14 mouse cellular contexts compared by ENCODE assay signal in the genomic region with DNA sequence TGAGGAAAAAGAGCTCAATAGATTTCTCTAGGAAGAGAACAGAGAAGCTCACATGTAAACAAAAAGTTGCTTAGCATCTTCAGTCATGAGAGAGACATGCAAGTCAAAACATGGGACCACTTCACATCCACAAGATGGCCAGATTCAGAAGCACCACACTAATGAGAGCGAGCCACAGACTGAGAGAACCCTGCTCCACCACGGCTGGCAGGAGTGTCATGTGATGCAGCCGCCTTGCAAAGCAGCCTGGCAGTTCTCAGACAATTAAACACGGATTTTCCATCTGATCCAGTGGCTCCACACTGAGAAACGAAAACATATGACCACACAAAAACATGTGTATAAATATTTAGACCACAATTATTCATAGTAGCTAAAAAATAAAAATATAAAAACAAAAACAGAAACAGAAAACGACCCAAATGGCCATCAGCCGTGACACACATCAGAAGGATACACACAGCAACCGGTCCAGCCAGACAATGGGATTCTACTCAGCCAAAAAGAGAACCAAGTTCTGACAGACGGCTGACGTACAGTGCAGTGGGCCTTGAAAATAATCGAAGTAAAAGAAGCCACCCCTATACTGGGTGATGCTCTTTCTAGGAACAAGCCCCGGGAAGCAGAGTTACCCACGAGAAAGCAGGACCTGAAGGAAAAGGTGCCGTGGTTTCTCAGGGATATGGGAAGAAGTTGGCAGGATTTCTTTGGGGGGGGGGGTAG. TPM values are rescaled to one million over a fixed set of nuclear protein-coding genes. Genes with fewer than 3 reads are reported as not detected.
DNase-seq lines count a peak whose midpoint lies in the region; ATAC-seq and TF ChIP-seq lines count a peak whose summit lies in the region.
"Had no signal": no experiment of that assay in that cellular context is flagged by ENCODE, and none has a peak within 500 bp of the region (broad histone marks: within the 10 kb centered on the region; RNA-seq: fewer than 3 reads in every experiment).

No protein-coding gene starts in this region.

- no peak for TF ChIP-seq CTCF in brain, embryonic 14.5 days (IDR thresholded peaks at IDR 0.05; ENCODE audit: borderline replicate concordance, extremely low read depth, insufficient read depth, insufficient read length)
- no peak for TF ChIP-seq CTCF in midbrain, postnatal 0 days (IDR thresholded peaks at IDR 0.05)

- TF ChIP-seq POLR2A in brain, embryonic 14.5 days (IDR thresholded peaks at IDR 0.05; ENCODE audit: borderline replicate concordance, extremely low read depth, insufficient read depth, insufficient read length, poor library complexity, severe bottlenecking), result no peak

- no peaks in the 10 kb centered on the region for H3K27me3 ChIP-seq in hindbrain, embryonic 13.5 days
- no peaks in the 10 kb centered on the region for H3K27me3 ChIP-seq in hindbrain, embryonic 10.5 days (ENCODE audit: insufficient read depth, poor library complexity, severe bottlenecking)
- no peaks in the 10 kb centered on the region for H3K27me3 ChIP-seq in forebrain, embryonic 16.5 days (replicated peaks; ENCODE audit: control insufficient read depth, insufficient read depth, low read length)
- no peaks in the 10 kb centered on the region for H3K27me3 ChIP-seq in midbrain, postnatal 0 days (ENCODE audit: insufficient read depth, low read length)
- no peaks in the 10 kb centered on the region for H3K27me3 ChIP-seq in limb, embryonic 10.5 days (ENCODE audit: low read depth, poor library complexity, severe bottlenecking)
- H3K27me3 ChIP-seq in heart, embryonic 10.5 days (ENCODE audit: insufficient read depth, poor library complexity, severe bottlenecking), result no peaks in the 10 kb centered on the region
- H3K27me3 ChIP-seq: kidney, embryonic 15.5 days; limb, embryonic 13.5 days had no signal

- peaks cover 20% of the 10 kb centered on the region for H3K4me1 ChIP-seq in hindbrain, embryonic 13.5 days (replicated peaks)
- H3K4me1 ChIP-seq in hindbrain, embryonic 10.5 days (replicated peaks), result no peaks in the 10 kb centered on the region
- peaks cover 21% of the 10 kb centered on the region for H3K4me1 ChIP-seq in forebrain, embryonic 16.5 days (replicated peaks; ENCODE audit: control insufficient read depth, insufficient read depth, low read length)
- H3K4me1 ChIP-seq in midbrain, postnatal 0 days (ENCODE audit: insufficient read depth, low read length), result no peaks in the 10 kb centered on the region; the same call in 1 of the 2 replicates
- no peaks in the 10 kb centered on the region for H3K4me1 ChIP-seq in limb, embryonic 10.5 days
- H3K4me1 ChIP-seq in heart, embryonic 10.5 days, result peaks cover 26% of the 10 kb centered on the region
- H3K4me1 ChIP-seq: limb, embryonic 13.5 days had no signal

- peak; percentile 52; the same call in 1 of the 2 replicates for ATAC-seq in hindbrain, embryonic 13.5 days (ENCODE audit: low FRiP score)
- peak; percentile 83 for ATAC-seq in forebrain, embryonic 16.5 days
- ATAC-seq in midbrain, postnatal 0 days (ENCODE audit: low FRiP score), result peak; percentile 75
- ATAC-seq: inflammation-experienced regulatory T-cells, adult 6 months had no signal

- H3K4me3 ChIP-seq in hindbrain, embryonic 13.5 days, result no peak overlapping the region
- H3K4me3 ChIP-seq in hindbrain, embryonic 10.5 days, result no peak overlapping the region
- H3K4me3 ChIP-seq in forebrain, embryonic 16.5 days (replicated peaks; ENCODE audit: low read length), result no peak overlapping the region
- H3K4me3 ChIP-seq in midbrain, postnatal 0 days (ENCODE audit: low read depth, low read length), result no peak overlapping the region
- H3K4me3 ChIP-seq in limb, embryonic 10.5 days, result no peak overlapping the region
- H3K4me3 ChIP-seq in heart, embryonic 10.5 days, result no peak overlapping the region
- H3K4me3 ChIP-seq: erythroblast, embryonic 14.5 days; kidney, embryonic 15.5 days; limb, embryonic 13.5 days had no signal

- H3K9ac ChIP-seq in hindbrain, embryonic 13.5 days, result no peak overlapping the region
- H3K9ac ChIP-seq in forebrain, embryonic 16.5 days (replicated peaks; ENCODE audit: low read depth, low read length), result no peak overlapping the region
- no peak overlapping the region for H3K9ac ChIP-seq in midbrain, postnatal 0 days (replicated peaks; ENCODE audit: low read length, poor library complexity, severe bottlenecking)
- H3K9ac ChIP-seq: kidney, embryonic 15.5 days; limb, embryonic 13.5 days had no signal

- peaks cover 65% of the 10 kb centered on the region for H3K36me3 ChIP-seq in hindbrain, embryonic 13.5 days
- peaks cover 95% of the 10 kb centered on the region for H3K36me3 ChIP-seq in hindbrain, embryonic 10.5 days
- peaks cover 17% of the 10 kb centered on the region for H3K36me3 ChIP-seq in forebrain, embryonic 16.5 days (ENCODE audit: control insufficient read depth, insufficient read depth)
- peaks cover 32% of the 10 kb centered on the region for H3K36me3 ChIP-seq in midbrain, postnatal 0 days (ENCODE audit: insufficient read depth, low read length)
- H3K36me3 ChIP-seq in limb, embryonic 10.5 days, result peaks cover 89% of the 10 kb centered on the region
- H3K36me3 ChIP-seq in heart, embryonic 10.5 days, result peaks cover 65% of the 10 kb centered on the region

- no peak overlapping the region for H3K4me2 ChIP-seq in hindbrain, embryonic 13.5 days
- no peak overlapping the region for H3K4me2 ChIP-seq in forebrain, embryonic 16.5 days (ENCODE audit: low read length)
- H3K4me2 ChIP-seq in midbrain, postnatal 0 days (ENCODE audit: low read depth, low read length, poor library complexity, severe bottlenecking), result no peak overlapping the region
- H3K4me2 ChIP-seq: kidney, embryonic 15.5 days; limb, embryonic 13.5 days had no signal

- DNase-seq in hindbrain, embryonic 10.5 days (ENCODE audit: low spot score), result no peak
- peak; percentile 86 for DNase-seq in brain, embryonic 14.5 days (ENCODE audit: low read depth)
- DNase-seq in midbrain, postnatal 0 days (ENCODE audit: low spot score), result peak; percentile 68
- no peak for DNase-seq in limb, embryonic 10.5 days (ENCODE audit: low spot score)
- no peak for DNase-seq in heart, embryonic 10.5 days (ENCODE audit: low spot score)
- DNase-seq: adrenal gland, adult 8-10 months; cerebellum, adult 9-10 months; lung, postnatal 4 days had no signal

- H3K27ac ChIP-seq in hindbrain, embryonic 13.5 days, result peak overlapping the region; percentile 69
- no peak overlapping the region for H3K27ac ChIP-seq in hindbrain, embryonic 10.5 days
- peak overlapping the region; percentile 72 for H3K27ac ChIP-seq in forebrain, embryonic 16.5 days (ENCODE audit: low read length)
- H3K27ac ChIP-seq in midbrain, postnatal 0 days (ENCODE audit: low read depth, low read length), result no peak overlapping the region
- H3K27ac ChIP-seq in limb, embryonic 10.5 days, result no peak overlapping the region
- no peak overlapping the region for H3K27ac ChIP-seq in heart, embryonic 10.5 days
- H3K27ac ChIP-seq: kidney, embryonic 15.5 days; limb, embryonic 13.5 days had no signal

- 75% methylated on average over 14 of the region's 14 CpGs for WGBS in hindbrain, embryonic 13.5 days
- WGBS in hindbrain, embryonic 10.5 days, result 89% methylated on average over 14 of the region's 14 CpGs
- WGBS in forebrain, embryonic 16.5 days, result 48% methylated on average over 14 of the region's 14 CpGs
- WGBS in midbrain, postnatal 0 days, result 60% methylated on average over 14 of the region's 14 CpGs
- WGBS in limb, embryonic 10.5 days, result 90% methylated on average over 14 of the region's 14 CpGs
- WGBS in heart, embryonic 10.5 days, result 90% methylated on average over 14 of the region's 14 CpGs

- H3K9me3 ChIP-seq in hindbrain, embryonic 13.5 days, result no peaks in the 10 kb centered on the region
- no peaks in the 10 kb centered on the region for H3K9me3 ChIP-seq in hindbrain, embryonic 10.5 days
- H3K9me3 ChIP-seq in forebrain, embryonic 16.5 days (ENCODE audit: control insufficient read depth, low read length), result no peaks in the 10 kb centered on the region
- no peaks in the 10 kb centered on the region for H3K9me3 ChIP-seq in midbrain, postnatal 0 days (ENCODE audit: low read length)
- no peaks in the 10 kb centered on the region for H3K9me3 ChIP-seq in limb, embryonic 10.5 days (replicated peaks)
- H3K9me3 ChIP-seq in heart, embryonic 10.5 days, result no peaks in the 10 kb centered on the region
- H3K9me3 ChIP-seq: kidney, embryonic 15.5 days; limb, embryonic 13.5 days had no signal

RNA-seq across cellular contexts. Expression of a gene that starts 40.2 kb away (rescaled TPM):
- polyA plus RNA-seq in hindbrain, embryonic 13.5 days (2015; fragmentation: Nextera tagmentation; extraction: Ambion mirVana), result 9.4 and 9.6 TPM in 2 replicates
- polyA plus RNA-seq in hindbrain, embryonic 10.5 days (2016; fragmentation: Nextera tagmentation; extraction: Ambion mirVana), result 6.9 and 8.7 TPM in 2 replicates
- 23.6 and 43.3 TPM in 2 replicates for polyA plus RNA-seq in brain, embryonic 14.5 days (2012; rRNA removed)
- 10.2 and 11.5 TPM in 2 replicates for polyA plus RNA-seq in forebrain, embryonic 16.5 days (2015; fragmentation: Nextera tagmentation; extraction: Ambion mirVana)
- 26.0 and 26.4 TPM in 2 replicates for total RNA-seq in midbrain, postnatal 0 days (2014; rRNA removed)
- 4.5 and 5.1 TPM in 2 replicates for polyA plus RNA-seq in midbrain, postnatal 0 days (2015; fragmentation: Nextera tagmentation; extraction: Ambion mirVana)
- polyA plus RNA-seq in limb, embryonic 10.5 days (2016; fragmentation: Nextera tagmentation; extraction: Ambion mirVana), result 6.6 and 8.2 TPM in 2 replicates
- polyA plus RNA-seq in heart, embryonic 10.5 days (2016; fragmentation: Nextera tagmentation; extraction: Ambion mirVana), result 4.1 and 6.8 TPM in 2 replicates

Comparison
In these comparisons a context has a peak if more than half of its experiments do, and no peak if none do; other contexts are left out.
1. H3K27ac ChIP-seq: peak in hindbrain, embryonic 13.5 days (single experiment) and forebrain, embryonic 16.5 days (single experiment); none in hindbrain, embryonic 10.5 days (single experiment), midbrain, postnatal 0 days (single experiment), limb, embryonic 10.5 days (single experiment) and heart, embryonic 10.5 days (single experiment).
2. DNase-seq: peak in brain, embryonic 14.5 days (single experiment) and midbrain, postnatal 0 days (single experiment); none in hindbrain, embryonic 10.5 days (single experiment), limb, embryonic 10.5 days (single experiment) and heart, embryonic 10.5 days (single experiment).
3. Peak in every context shown above with its lines, with median percentiles within 50 percentile points of each other: ATAC-seq.